Mouse (Mus musculus) duodenum, adult 2 months (tissue): Measurements from ENCODE around the gene Gpr15. TPM values are rescaled to one million over a fixed set of nuclear protein-coding genes. Genes with fewer than 3 reads are reported as not detected.

Experiments
- polyA plus RNA-seq: library from polyadenylated mRNA; depleted of rRNA; stranded (reverse); fragments of >200 nt; gene quantifications from 2 replicates; pipeline ENCODE4 v1.2.3, GENCODE M21; 2012; ENCODE audit warnings: low replicate concordance; rRNA removed

Gpr15 gene
- 0.08 and 0.14 TPM in 2 replicates for polyA plus RNA-seq

DNA sequence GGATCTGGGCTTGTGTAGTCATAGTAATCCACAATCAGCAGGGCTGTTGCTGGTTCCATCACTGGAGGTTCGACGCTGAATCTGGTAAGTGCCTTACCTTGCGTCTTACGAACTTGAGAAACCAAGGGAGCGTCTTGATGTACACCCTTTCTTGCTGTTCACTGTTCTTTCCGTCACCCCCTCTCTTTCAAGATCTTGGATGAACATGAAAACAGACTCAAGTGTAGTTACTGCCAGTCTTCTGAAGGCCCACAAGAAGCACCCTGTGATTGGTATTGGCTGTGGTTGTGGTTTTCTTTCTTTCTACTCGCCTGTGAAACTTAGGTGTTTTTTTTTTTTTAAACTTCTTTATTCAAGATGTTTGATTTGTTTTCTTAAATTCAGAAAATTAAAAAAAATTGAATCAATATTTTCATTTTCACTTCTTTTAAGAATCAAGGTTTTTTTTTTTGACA is at the start of gene Gpr15:
Gpr15 (minus strand) TSS at position 405 of the 455 bp plus-strand sequence.

DNA sequence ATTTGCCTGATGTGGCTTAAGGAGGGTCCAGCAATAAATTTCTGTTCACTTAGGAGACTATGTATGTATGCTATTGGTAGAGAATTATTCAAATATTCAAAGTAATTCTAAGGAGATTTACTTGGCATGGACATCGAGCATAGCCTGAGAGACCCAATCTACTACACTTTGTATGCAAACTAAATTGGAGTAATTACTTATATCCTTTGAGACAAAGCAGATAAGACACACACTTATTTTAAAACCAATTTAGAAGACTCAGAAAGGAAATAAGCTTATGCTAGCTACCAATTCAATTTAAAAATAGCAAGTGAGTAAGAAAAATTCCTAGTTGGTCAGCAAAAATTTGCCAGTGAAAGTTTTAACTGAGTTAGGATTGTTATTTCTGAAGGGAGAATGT is 44.2 kb upstream of the Gpr15 start, which contains the start of gene Olfr172:
Olfr172 (minus strand) TSS at position 101 of the 400 bp plus-strand sequence.

DNA sequence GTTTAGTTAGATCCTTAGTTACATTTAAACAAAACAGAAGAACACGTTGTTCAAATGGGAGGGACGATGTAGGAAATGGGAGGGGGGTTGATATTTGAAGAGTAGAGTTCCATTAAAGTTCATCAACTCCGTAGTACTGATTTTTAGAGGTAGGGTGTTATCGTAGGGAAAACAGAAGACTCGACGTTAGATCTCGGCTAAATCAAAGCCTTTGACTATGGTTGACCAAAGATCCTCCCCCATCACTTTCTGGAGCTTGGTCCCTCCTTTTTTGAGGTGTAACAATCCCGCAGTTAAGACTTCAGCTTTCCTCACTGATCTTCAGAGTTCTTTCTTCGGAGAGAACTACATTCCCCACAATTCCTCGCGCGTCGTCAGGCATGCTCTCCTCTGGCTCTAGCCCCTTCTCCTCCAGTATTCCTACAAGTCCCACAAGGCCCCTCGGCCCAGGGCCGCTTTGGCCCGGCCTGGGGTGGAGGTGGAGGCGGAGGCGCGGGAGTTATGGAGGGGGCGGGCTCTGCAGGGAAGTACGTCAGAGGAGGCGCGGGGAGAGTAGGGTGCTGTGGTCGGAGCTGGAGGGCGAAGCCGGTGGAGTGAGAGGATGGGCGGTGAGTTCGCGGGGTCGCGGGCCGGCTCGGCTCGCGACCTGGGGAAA is 8.7 kb upstream of the Gpr15 start, which contains the start of gene Cldnd1:
Cldnd1 (plus strand) TSS at position 434 of the 655 bp plus-strand sequence.

DNA sequence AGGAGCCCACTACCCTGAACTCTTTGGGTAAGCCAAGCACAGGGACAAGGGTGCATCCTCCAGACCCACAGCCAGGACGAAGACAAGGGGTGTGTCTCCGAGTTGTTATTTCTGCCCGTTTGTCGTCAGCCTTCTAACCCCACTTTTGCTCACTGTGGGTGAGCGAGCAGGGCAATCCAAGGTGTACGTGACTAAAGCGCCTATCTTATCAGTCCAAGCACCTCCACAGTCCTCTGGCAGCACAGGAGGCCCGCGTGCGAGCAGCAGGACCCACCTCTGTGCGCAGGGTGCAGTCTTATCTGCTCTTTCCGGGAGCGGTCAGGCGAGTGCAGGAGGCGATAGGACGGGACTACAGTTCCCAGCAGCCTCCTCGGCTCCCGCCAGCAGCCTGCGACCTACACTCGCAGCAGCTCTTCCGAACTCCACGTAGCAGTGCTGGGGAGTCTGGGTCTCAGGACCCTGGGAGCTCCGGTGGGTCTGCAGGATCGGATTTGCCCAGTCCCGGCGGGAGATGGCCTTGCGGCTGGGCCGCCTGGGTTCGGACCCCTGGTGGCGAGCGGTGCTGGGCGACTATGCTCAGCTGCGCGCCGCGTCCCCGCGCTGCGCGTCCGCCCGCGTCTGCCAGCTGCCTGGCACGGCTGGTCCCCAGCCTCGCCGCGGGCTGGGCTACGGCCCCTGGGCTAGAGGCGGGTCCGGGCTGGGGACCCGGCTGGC is 48.8 kb downstream of the Gpr15 start, which contains the start of gene Cpox:
Cpox (plus strand) TSS at position 376 of the 714 bp plus-strand sequence.

Other genes with a start within 250 kb of the Gpr15 start
- 15.0 and 30.1 TPM in 2 replicates for gene St3gal6, start 194.8 kb downstream of the Gpr15 start, polyA plus RNA-seq
- not detected in 2 replicates for gene Gm813, start 102.1 kb downstream of the Gpr15 start, polyA plus RNA-seq
- gene E330017A01Rik, start 80.3 kb downstream of the Gpr15 start, polyA plus RNA-seq: not detected in 2 replicates
- gene Cpox, start 48.8 kb downstream of the Gpr15 start, polyA plus RNA-seq: 24.7 and 26.0 TPM in 2 replicates
- 63.5 and 112 TPM in 2 replicates for gene Cldnd1, start 8.8 kb upstream of the Gpr15 start, polyA plus RNA-seq
- gene Olfr172, start 44.1 kb upstream of the Gpr15 start, polyA plus RNA-seq: not detected in 2 replicates
- gene Olfr173, start 81.2 kb upstream of the Gpr15 start, polyA plus RNA-seq: not detected in 2 replicates
- gene Olfr175-ps1, start 107.7 kb upstream of the Gpr15 start, polyA plus RNA-seq: not detected in 2 replicates
- not detected in 2 replicates for gene Olfr177, start 155.7 kb upstream of the Gpr15 start, polyA plus RNA-seq
- not detected in 2 replicates for gene Olfr178, start 173.0 kb upstream of the Gpr15 start, polyA plus RNA-seq
- not detected in 2 replicates for gene Olfr181, start 209.7 kb upstream of the Gpr15 start, polyA plus RNA-seq
- gene Olfr180, start 210.3 kb upstream of the Gpr15 start, polyA plus RNA-seq: not detected in 2 replicates